Mouse (Mus musculus): ENCODE measurements at regions not wholly inside any gene's neighbourhood (a gene's known extent, or its start where the extent isn't known, plus 50 kb on each side); places are given as distances from the start of the nearest gene placed in this dataset.

DNA sequence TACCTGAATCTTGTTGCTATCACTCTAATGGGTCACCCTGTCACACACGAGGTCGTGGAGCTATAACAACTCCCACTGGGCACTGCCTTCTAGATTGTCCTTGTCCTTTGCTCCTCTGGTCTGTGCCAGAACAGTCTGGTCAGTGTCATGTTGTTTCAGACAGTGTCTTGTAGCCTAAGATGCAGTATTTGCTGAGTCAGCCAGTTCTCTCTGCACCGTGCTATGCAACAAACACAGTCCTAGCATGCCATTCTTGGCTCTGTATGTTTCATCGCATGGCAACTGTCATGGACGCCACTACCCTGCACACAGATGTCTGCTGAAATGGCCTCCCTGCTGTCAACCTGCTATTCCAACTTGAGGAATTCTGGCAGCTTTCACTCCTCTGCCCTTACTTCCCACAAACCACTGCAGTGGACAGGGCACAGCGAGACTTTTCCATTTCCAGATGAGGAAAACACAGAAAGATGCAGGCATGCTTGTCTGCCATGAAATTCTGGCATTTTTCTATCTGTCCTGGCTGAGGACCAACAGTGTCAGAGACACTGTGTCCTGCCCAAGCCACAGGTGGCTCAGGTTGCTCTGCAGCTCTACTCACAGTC is 117.3 kb upstream of the Slc22a23 start:
- peak; percentile 23; the same call in 1 of the 2 replicates for ATAC-seq (ENCODE audit: low read depth)
- Histone ChIP-seq H3K36me3 (no peaks in the 10 kb centered on the region), H3K27ac (peak overlapping the region; percentile 44), H3K9ac (no peak overlapping the region), H3K9me3 (replicated peaks) (no peaks in the 10 kb centered on the region), H3K4me1 (replicated peaks) (peaks cover 22% of the 10 kb centered on the region), H3K4me3 (replicated peaks) (no peak overlapping the region), H3K27me3 (no peaks in the 10 kb centered on the region), H3K4me2 (no peak overlapping the region)
- DNase-seq = no peak
- WGBS (ENCODE audit: insufficient replicate concordance) = 56% methylated on average over 6 of the region's 6 CpGs

GRCm38 (mm10) chr13:34460969-34461368 is 116.0 kb upstream of the Slc22a23 start:
- no peak overlapping the region for H3K27ac ChIP-seq
- no peak overlapping the region for H3K4me2 ChIP-seq
- WGBS (ENCODE audit: insufficient replicate concordance) = 10% methylated on average over 4 of the region's 4 CpGs
- H3K9me3 ChIP-seq (replicated peaks) = no peaks in the 10 kb centered on the region
- no peak overlapping the region for H3K9ac ChIP-seq
- peaks cover 22% of the 10 kb centered on the region for H3K4me1 ChIP-seq (replicated peaks)
- H3K36me3 ChIP-seq = no peaks in the 10 kb centered on the region
- ATAC-seq (ENCODE audit: low read depth) (no peak), DNase-seq (no peak)
- no peak overlapping the region for H3K4me3 ChIP-seq (replicated peaks)
- H3K27me3 ChIP-seq = no peaks in the 10 kb centered on the region

- no peak overlapping the region for H3K27ac ChIP-seq
- DNase-seq (no peak), ATAC-seq (ENCODE audit: low read depth) (no peak)
- WGBS (ENCODE audit: insufficient replicate concordance) = 35% methylated on average over 3 of the region's 3 CpGs
- H3K36me3 ChIP-seq = no peaks in the 10 kb centered on the region
- no peaks in the 10 kb centered on the region for H3K9me3 ChIP-seq (replicated peaks)
- H3K4me3 ChIP-seq (replicated peaks) = no peak overlapping the region
- 0 out of 2 replicates have a peak, but pooled peaks cover 2% of the 10 kb centered on the region for H3K4me1 ChIP-seq (replicated peaks)
- no peak overlapping the region for H3K4me2 ChIP-seq
- H3K9ac ChIP-seq = no peak overlapping the region
- H3K27me3 ChIP-seq = no peaks in the 10 kb centered on the region
Measured at GRCm38 (mm10) chr13:34456051-34456450, 111.1 kb upstream of the Slc22a23 start.

DNA sequence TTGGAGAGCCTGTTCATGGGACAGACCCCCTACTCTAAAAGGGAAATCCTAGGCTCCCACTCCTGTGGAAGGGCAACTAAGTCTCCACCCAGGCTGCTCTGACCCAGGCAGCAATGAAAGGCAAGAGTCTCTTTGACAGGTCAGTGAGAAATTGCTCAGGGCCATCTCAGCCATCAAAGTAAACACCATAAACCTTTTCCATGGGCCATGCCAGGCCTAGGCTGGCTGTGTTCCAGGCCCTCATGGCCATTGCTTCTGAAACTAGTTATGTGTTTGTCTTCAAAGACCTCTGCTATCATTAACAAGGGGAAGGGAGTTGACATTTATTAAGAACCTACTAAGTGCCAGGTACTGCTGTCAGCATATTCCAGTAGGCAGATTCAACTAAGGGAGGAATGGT is 101.8 kb upstream of the Slc22a23 start:
- DNase-seq (no peak), ATAC-seq (ENCODE audit: low read depth) (no peak)
- H3K4me3 ChIP-seq (replicated peaks) = no peak overlapping the region
- H3K27ac ChIP-seq = no peak overlapping the region
- no peaks in the 10 kb centered on the region for H3K9me3 ChIP-seq (replicated peaks)
- H3K4me2 ChIP-seq = no peak overlapping the region
- H3K27me3 ChIP-seq = no peaks in the 10 kb centered on the region
- no peak overlapping the region for H3K9ac ChIP-seq
- H3K4me1 ChIP-seq (replicated peaks) = no peaks in the 10 kb centered on the region
- H3K36me3 ChIP-seq = no peaks in the 10 kb centered on the region

DNA sequence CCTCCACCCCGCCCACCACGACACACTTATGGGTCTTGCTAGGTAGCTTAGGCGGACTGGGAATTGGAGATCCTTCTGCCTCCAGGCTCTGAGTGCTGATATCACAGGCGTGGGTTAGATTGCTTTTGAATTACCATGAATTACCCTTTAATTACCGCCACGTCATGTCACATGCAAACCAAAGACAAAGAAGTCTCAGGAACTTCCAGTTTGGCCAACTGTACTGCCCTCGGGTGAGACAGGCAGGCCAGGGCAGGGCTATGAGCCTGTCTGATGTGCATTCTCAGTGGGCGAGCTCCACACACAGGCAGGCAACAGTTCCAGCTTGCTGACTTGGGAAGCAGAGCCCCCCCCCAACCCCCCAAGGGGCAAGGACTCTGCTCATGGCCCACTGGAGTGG is 101.3 kb upstream of the Slc22a23 start:
- Histone ChIP-seq H3K36me3 (no peaks in the 10 kb centered on the region), H3K27me3 (no peaks in the 10 kb centered on the region), H3K4me2 (no peak overlapping the region), H3K9ac (no peak overlapping the region), H3K9me3 (replicated peaks) (no peaks in the 10 kb centered on the region), H3K4me1 (replicated peaks) (no peaks in the 10 kb centered on the region), H3K27ac (no peak overlapping the region), H3K4me3 (replicated peaks) (no peak overlapping the region)
- no peak for ATAC-seq (ENCODE audit: low read depth)
- no peak for DNase-seq
- WGBS (ENCODE audit: insufficient replicate concordance) = 66% methylated on average over 8 of the region's 8 CpGs

- Histone ChIP-seq H3K9ac (no peak overlapping the region), H3K36me3 (no peaks in the 10 kb centered on the region), H3K27ac (no peak overlapping the region), H3K27me3 (no peaks in the 10 kb centered on the region), H3K9me3 (replicated peaks) (no peaks in the 10 kb centered on the region), H3K4me1 (replicated peaks) (0 out of 2 replicates have a peak, but pooled peaks cover 2% of the 10 kb centered on the region), H3K4me2 (no peak overlapping the region), H3K4me3 (replicated peaks) (no peak overlapping the region)
- ATAC-seq (ENCODE audit: low read depth) = no peak
- no peak for DNase-seq
- WGBS (ENCODE audit: insufficient replicate concordance) = 52% methylated on average over 1 of the region's 1 CpGs
Measured at GRCm38 (mm10) chr13:34441347-34441746, 96.4 kb upstream of the Slc22a23 start.

- 0 out of 2 replicates have a peak, but pooled peaks cover 3% of the 10 kb centered on the region for H3K27me3 ChIP-seq
- H3K27ac ChIP-seq = no peak overlapping the region
- DNase-seq (no peak), ATAC-seq (ENCODE audit: low read depth) (no peak)
- no peak overlapping the region for H3K4me2 ChIP-seq
- 20% methylated on average over 1 of the region's 1 CpGs for WGBS (ENCODE audit: insufficient replicate concordance)
- no peaks in the 10 kb centered on the region for H3K36me3 ChIP-seq
- H3K4me3 ChIP-seq (replicated peaks) = no peak overlapping the region
- H3K4me1 ChIP-seq (replicated peaks) = no peaks in the 10 kb centered on the region
- H3K9me3 ChIP-seq (replicated peaks) = no peaks in the 10 kb centered on the region
- H3K9ac ChIP-seq = no peak overlapping the region
Measured at GRCm38 (mm10) chr13:34427527-34427926, 82.5 kb upstream of the Slc22a23 start.

DNA sequence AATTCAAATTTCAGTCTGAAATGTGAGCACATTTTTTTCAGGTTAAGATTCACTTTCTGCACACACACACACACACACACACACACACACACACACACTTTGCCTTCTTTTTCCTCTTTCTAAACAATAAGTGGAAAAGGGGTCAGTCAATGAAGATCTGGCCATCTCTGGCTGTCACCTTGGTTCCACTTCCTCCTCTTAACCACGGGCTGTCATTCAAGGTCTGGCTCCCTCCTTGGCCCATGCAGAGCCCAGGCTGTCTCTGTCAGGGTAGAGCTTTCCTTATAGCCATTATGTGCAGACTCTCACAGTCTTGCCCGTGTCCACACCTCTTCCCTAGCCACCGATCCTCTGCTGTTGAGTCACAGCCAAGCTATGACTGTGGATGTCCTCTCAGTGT is 79.9 kb upstream of the Slc22a23 start:
- no peak overlapping the region for H3K27ac ChIP-seq
- no peak overlapping the region for H3K4me2 ChIP-seq
- no peak overlapping the region for H3K4me3 ChIP-seq (replicated peaks)
- H3K9ac ChIP-seq = no peak overlapping the region
- DNase-seq (no peak), ATAC-seq (ENCODE audit: low read depth) (no peak)
- 0 out of 2 replicates have a peak, but pooled peaks cover 3% of the 10 kb centered on the region for H3K27me3 ChIP-seq
- 15% methylated on average over 3 of the region's 3 CpGs for WGBS (ENCODE audit: insufficient replicate concordance)
- H3K4me1 ChIP-seq (replicated peaks) = no peaks in the 10 kb centered on the region
- no peaks in the 10 kb centered on the region for H3K9me3 ChIP-seq (replicated peaks)
- no peaks in the 10 kb centered on the region for H3K36me3 ChIP-seq

DNA sequence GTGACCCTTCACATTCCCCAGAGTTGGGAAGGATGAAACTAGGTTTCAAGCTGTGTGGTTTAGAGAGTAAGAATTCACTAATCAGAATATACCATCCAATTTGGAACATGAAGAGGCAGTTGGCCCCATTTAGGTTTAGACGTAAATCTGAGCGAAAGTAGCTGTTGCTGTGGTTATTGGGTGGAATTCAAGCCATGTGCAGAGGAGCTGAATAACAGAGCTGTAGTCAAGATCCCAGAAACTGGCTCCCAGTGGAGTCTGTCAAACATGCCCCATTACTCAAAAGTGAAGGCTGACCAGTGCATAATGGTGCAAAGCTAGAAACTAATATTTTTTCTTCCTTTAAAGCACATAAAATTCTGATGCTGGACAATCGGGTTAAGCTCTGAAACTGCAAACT is 76.7 kb upstream of the Slc22a23 start:
- 0 out of 2 replicates have a peak, but pooled peaks cover 3% of the 10 kb centered on the region for H3K27me3 ChIP-seq
- H3K4me2 ChIP-seq = no peak overlapping the region
- H3K9ac ChIP-seq = no peak overlapping the region
- H3K9me3 ChIP-seq (replicated peaks) = no peaks in the 10 kb centered on the region
- no peak for DNase-seq
- 74% methylated on average over 3 of the region's 3 CpGs for WGBS (ENCODE audit: insufficient replicate concordance)
- H3K27ac ChIP-seq = no peak overlapping the region
- ATAC-seq (ENCODE audit: low read depth) = no peak
- H3K4me3 ChIP-seq (replicated peaks) = no peak overlapping the region
- no peaks in the 10 kb centered on the region for H3K36me3 ChIP-seq
- no peaks in the 10 kb centered on the region for H3K4me1 ChIP-seq (replicated peaks)

DNA sequence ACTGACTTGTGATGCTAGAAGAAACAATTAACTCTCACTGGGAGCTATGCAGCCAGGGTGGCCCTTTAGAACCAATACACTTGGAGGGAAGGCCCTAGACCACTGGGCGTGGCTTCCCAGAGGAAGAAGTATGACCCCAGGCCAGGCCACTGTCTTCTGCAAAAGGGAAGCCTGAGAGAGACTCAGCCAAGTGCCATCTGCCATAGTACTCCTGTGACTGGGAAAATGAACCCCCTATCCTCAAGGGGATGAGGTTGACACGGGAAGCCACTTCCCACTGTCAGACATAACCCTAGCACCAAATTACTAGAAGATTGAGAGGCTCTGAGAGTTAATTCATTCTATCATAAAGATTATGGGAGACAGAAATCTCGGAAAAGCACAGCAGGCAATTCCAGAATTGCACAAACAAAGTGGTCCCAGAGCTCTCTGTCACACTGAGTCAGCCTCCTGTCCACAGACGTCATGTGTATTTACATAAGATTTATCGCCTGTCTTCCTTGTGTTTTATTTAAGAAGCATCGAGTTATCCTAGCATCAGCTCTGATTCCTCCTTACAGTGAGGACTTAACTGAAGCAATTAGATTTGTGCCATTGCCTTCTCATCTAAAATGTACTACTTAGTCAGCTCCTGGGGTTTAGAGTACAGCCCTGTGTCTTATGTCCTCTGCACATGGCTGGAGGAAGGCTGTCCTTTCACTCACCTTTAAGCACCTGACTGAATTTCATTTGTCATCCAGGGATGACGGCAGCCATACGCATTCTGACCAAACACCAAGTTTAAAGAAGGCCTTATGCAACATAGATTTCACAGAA is 75.6 kb upstream of the Slc22a23 start:
- Histone ChIP-seq H3K9me3 (replicated peaks) (no peaks in the 10 kb centered on the region), H3K36me3 (no peaks in the 10 kb centered on the region), H3K27ac (no peak overlapping the region), H3K4me1 (replicated peaks) (no peaks in the 10 kb centered on the region), H3K9ac (no peak overlapping the region), H3K4me3 (replicated peaks) (no peak overlapping the region), H3K27me3 (0 out of 2 replicates have a peak, but pooled peaks cover 3% of the 10 kb centered on the region), H3K4me2 (no peak overlapping the region)
- DNase-seq (no peak), ATAC-seq (ENCODE audit: low read depth) (no peak)
- 55% methylated on average over 8 of the region's 8 CpGs for WGBS (ENCODE audit: insufficient replicate concordance)

DNA sequence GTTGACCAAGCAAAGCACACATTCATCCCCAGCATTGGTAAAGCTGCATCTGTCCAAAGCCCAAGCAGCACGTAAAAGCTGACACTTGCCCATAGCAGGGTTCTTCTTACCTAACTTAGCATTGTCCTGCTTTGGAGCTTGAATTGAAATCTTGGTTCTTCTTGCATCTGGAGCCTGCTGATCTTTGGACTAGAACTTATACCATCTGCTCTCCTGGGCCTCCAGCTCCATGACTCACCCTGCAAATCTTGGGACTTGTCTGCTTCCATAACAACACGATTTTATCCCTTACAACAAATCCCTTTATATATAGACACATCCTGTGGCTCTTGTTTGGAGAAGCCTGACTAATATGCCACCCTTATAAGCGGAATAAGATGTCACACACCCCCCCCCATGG is 74.1 kb upstream of the Slc22a23 start:
- Histone ChIP-seq H3K4me1 (replicated peaks) (peaks cover 9% of the 10 kb centered on the region), H3K4me3 (replicated peaks) (no peak overlapping the region), H3K27ac (no peak overlapping the region), H3K27me3 (0 out of 2 replicates have a peak, but pooled peaks cover 3% of the 10 kb centered on the region), H3K9me3 (replicated peaks) (no peaks in the 10 kb centered on the region), H3K4me2 (no peak overlapping the region), H3K9ac (no peak overlapping the region), H3K36me3 (no peaks in the 10 kb centered on the region)
- no peak for DNase-seq
- no peak for ATAC-seq (ENCODE audit: low read depth)
- 54% methylated on average over 3 of the region's 3 CpGs for WGBS (ENCODE audit: insufficient replicate concordance)

GRCm38 (mm10) chr13:34416603-34417002 is 71.6 kb upstream of the Slc22a23 start:
- Histone ChIP-seq H3K4me2 (no peak overlapping the region), H3K9me3 (replicated peaks) (no peaks in the 10 kb centered on the region), H3K4me1 (replicated peaks) (peaks cover 12% of the 10 kb centered on the region), H3K9ac (no peak overlapping the region), H3K27me3 (no peaks in the 10 kb centered on the region), H3K36me3 (no peaks in the 10 kb centered on the region), H3K4me3 (replicated peaks) (no peak overlapping the region), H3K27ac (no peak overlapping the region)
- 71% methylated on average over 2 of the region's 2 CpGs for WGBS (ENCODE audit: insufficient replicate concordance)
- DNase-seq = no peak
- no peak for ATAC-seq (ENCODE audit: low read depth)
